Mouse (Mus musculus) MN1 (cell line): ENCODE measurements around the gene Cdk19.

Experiments
- DNase-seq: peaks from one replicate; pipeline ENCODE4 v3.0.0-alpha.2; 2016; ENCODE audit warnings: low spot score

Gene Cdk19

DNA sequence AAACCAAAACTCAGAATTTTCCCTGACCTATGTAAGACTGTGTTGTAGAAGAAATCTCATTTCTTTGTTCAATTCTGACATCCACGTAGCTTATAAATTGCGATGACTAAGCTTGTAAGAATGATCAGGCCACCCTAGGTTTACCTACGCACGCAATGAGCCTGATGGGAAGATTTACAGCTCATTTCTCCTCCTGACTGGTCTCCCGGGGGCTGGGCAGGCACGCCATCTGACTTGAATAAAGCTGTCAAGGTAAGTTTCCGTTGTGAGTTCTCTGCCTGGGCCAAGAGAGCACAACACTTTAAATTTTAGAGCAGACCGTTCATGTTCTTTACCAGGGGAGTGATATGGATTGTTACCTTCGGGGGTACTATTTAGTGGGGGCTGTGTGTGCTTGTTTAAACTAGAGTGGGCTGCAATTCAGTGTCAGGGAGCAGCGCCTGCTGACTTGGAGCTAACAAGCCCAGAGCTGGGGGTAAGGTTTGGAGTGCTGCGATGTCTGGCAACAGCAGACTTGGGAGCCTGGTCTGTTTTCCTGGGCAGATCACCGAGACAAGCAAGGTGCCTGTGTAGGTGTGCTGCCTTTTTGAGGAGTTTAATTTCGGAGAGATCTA is at the start of gene Cdk19:
Gene Cdk19, plus strand, starts transcription at position 214 of the 614 bp plus-strand sequence.
- DNase-seq = no peak

DNA sequence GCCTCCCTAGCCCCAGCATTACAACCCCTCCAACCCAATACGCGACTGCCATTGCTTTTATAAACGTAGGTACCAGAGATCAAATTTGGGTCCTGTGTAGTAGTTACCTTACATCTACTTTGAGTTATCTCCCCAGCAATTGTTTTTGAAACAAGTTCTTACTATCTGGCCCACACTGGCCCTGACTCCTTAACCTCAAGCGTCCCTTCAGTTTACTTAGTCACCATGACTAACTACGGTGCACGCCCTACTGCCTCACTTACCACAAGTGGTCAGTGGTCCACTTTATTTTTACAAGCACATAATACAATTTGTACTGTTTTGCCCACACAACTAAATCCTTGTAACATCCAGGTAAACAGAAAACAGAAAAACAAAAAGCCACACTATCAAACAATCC is 46.7 kb upstream of the Cdk19 start:
- DNase-seq = no peak

DNA sequence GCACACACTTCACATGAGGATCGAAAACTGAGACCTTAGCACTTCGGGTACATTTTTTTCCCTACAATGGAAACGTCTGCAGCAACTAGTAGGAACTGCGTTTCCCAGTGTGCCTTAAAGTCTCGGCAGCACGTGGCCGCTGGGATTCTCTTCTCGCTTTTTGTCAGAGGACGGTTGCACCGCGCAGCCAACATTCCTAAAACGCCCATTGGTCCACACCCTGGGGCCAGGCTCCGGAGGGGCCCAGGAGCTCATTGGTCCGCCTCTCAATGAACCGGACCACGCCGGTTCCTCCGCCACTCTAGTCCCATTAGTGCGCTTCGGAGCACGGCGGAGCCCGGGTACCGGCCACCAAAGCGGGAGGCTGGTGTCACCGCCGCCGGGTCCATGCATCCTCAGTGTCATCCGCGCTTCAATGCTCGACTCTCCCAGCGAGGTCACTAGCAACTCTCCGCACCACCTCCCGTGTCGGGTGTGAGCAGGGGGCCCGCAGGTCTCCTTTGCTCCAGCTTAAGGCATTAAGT is 38.7 kb upstream of the Cdk19 start:
- peak; percentile 95 for DNase-seq

DNA sequence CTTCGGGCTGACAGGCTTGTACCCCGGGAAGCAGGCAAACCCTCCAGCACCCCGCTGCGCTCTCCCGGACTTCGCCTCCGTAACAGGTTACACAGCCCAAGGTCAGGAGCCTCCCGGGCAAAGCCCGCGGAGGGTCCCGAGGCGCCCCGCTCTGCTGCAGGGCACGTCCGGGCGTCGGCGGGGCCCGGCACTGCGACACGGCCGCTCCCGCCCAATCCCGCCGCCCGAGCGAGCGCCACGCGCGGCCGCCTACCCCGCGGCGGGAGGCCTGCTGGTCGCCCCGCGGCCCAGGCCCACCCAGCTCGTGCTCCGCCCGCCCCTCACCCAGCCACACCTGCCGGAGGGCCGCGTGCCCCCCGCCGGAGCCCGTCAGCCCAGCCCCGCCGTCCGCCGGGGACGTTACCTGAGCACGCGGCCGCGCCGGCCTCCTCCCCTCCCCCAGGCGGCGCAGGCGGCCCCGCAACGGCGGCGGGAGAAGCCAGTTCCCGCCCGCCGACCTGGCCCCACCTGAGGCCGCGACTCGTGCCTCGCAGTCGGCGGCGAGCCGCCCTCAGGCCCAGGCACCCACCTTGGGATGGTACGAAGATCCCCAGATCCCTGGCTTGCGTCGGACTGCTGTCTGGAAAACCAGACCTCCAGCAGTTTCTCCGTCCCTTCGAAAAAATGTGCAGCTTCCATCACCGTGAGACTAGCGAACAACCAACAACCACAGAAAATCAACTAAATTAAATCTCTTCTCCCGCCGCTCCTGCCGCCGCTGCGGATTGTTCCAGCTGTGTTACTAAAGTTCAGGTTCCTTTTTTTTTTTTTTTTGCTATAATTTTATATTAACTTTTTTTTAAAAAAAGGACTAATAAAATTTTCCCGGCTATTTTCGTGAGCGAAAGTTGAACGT is 37.9 kb upstream of the Cdk19 start:
- peak; percentile 72 for DNase-seq

DNA sequence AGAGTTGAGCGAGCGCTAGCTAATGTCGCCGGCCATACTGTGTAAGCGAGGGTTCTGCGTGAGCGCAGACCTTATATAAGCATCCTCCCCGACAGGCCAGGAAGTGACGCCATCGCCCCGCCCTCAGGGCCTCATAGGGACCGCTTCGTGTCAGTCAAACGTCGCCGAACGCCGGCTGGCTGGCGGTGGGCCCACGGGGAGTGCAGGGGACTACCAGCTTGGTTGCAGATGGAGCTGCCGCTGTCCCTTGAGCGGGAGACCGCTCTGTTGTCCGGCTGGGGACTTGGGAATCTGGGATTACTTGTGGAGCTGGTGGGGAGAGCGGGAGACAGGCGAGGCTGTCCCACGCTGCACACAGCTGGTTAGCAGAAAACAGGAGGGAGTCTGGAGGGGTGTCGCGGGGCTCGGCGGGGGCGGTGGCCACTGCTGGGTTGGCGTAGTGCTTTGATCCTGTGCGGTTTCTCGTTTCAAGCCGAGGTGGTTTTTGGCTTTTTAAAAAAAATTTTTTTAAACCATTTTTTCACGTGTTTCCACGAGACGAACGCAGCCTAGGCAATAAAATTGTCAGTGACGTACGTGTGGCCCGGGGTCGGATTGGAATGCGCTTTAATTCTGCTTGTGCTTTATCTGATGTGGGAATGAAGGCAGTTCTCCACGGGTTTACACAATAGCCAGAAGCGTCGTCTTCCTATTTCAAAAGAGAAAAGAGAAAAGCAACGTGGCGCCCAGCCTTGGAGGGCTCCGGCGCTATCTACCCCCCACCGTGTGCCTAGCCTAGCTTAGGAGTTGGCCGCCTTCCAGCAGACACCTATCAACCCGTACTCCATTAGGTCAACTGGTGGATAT is 37.0 kb upstream of the Cdk19 start, which contains the start of gene Amd1:
Gene Amd1, minus strand, starts transcription at position 47 of the 846 bp plus-strand sequence.
- peak; percentile 100 for DNase-seq

DNA sequence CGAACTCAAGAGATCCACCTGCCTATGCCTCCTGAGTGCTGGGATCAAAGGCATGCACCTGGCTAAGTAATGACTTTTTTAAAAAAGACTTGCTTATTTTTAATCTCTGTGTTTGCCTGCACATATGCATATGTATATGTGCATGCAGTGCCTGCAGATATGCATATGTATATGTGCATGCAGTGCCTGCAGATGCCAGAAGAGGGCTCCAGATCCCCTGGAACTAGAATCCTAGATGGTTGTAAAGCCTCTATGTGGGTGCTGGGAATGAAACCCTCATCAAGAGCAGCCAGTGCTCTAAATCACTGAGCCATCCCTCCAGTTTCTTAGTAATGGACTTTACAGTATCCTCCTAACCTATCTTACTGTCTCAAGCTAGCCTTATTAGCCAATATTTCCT is 33.4 kb upstream of the Cdk19 start:
- DNase-seq = no peak

DNA sequence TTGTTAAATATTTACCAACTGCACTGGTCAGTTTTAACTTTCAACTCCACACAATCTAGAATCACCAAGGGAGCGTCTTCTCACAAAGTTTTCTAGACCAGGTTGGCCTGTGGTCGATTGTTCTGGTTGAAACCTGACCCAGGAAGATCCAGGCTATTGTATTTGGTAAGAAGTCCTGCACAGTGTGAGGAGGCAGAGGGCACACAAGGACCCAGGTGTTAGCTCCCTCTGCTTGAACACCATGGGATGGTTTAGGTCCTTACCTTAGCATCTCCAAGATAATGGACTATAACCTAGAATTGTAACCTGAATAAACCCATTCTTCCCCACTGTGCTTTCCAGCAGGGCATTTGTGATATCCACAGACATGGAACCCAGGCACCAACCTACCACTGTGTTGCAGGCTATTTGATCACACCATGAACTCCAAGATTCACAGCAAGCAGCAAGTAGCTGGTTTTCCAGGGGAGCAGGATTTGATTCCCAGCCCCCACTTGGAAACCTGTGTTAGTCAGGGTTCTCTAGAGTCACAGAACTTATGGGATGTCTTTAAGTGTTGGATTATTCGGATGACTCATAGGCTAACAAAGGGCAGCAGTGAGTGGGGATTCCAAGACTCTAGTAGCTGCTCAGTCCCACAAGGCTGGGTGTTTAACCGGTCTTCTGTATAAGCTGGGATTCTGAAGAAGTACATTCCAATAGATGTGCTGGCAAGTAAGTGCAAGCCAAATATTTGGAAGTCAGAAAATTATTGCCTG is 31.4 kb upstream of the Cdk19 start:
- no peak for DNase-seq

DNA sequence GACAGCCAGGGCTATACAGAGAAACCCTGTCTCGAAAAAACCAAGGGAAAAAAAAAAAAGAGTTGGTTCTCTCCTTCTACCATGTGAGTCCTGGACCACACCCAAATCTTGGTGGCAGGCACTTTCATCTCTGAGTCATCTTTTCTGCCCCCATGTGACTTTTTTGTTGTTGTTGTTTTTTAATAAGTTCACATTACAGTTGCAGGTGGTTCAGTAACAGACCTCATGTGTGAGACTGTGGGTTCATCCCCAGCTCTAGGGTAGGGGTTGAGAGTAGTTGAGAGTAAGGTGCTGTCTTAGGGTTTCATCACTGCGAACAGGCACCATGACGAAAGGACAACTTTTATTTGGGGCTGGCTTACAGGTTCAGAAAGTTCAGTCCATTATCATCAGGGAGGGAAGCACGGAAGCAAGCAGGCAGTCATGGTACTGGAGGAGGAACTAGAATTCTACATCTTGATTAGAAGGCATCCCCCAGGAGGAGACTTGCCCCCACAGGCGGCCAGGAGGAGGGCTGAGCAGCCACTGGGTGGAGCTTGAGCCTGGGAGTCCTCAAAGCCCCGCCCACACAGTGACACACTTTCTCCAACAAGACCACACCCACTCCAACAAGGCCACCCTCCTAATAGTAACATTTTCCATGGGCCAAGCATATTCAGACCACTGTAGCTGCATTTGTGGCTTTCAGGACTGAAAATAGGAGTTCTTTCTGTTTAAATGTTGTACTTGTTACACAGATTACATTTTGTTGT is 29.3 kb upstream of the Cdk19 start:
- DNase-seq = no peak

DNA sequence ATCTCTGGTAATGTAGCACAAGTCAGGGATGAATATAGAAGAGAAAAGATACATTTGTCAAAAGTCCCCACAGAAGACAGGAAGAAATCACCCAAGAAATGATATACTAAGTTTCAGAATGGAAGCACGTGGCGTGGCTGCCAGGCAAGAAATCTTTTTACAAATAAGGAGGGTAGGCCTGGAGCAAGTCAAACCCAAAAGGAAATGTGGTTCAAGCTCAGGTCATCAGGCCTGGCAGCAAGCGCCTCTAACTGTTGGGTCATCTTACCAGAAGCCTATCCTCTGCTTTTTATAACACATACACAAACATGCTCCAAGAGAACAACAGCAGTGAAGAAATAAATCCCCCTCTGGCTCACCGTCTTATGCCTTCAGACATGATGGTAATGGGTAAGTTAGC is 26.6 kb upstream of the Cdk19 start:
- DNase-seq = no peak

DNA sequence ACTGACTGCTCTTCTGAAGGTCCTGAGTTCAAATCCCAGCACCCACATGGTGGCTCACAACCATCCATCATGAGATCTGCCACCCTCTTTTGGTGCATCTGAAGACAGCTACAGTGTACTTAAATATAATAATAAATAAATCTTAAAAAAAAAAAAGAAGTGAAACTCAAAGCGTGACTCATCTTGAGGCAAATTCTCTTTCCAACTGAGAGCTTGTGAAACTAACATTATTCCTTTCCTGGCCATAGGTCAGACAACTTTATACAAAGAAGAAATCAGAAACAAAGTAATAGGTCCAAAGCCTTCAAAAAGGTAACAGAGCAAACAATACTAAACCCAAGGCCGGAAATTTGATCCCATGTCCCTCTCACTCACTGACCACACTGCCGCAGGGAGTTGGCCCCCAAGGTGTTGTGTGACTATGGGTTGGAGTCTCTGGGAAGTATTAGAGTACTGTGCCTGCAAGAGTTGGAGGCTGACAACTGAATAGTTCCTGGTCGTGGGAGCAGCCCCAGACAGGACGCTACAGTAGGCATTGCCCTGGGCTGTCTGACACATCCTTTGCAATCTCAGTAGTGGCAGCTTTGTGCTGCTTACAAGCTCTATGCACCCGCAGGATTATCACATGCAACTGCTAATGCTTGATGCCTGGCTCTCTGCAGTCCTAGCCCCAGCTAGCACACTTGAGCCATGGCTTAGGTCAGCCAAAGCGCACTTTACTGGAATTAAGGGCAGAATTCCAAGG is 22.4 kb upstream of the Cdk19 start:
- DNase-seq = no peak

DNA sequence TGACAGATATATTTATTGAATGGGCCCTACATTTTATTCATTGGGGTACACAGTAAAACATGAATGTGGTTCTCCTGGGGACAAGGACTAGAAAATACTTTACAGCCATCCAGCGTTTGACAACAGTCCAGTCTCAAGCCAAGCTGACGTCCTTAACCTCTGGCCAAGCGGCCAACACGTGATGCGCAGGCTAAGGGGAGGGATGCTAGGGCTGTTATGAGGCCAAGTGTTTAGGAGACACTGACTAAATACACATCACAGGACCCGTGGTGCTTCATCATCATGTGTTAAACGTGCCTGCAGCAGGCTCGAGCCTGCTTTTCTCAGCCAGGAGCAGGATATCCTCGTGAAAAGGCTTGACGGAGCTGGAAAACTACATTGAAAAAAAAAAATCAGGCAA is 19.1 kb upstream of the Cdk19 start:
- DNase-seq = no peak

DNA sequence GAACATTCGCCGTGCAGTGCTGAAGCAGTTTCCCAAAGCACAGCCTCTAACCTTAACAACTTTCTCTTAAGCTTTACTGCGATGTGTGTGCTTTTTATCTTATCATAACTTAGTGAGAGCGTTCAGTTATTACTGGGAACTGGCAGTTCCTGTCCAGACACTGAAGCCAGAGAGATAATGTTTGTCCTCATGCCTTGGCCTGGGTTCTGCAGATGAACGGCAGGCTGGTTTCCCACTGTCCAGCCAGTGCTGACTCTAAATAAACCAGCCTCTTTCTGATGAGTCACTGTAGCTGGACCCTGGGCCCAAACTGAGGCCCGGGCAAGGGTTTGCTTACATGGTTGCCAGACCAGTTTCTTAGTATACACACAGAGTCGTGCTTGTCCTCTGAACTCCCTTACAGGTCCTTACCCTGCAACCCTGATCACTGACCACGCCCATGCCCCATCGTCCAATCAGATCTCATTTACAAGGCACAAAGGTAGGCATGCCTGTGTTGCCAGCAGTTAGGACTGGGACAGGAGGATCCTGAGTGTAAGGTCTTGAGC is 11.3 kb upstream of the Cdk19 start:
- peak; percentile 52 for DNase-seq

DNA sequence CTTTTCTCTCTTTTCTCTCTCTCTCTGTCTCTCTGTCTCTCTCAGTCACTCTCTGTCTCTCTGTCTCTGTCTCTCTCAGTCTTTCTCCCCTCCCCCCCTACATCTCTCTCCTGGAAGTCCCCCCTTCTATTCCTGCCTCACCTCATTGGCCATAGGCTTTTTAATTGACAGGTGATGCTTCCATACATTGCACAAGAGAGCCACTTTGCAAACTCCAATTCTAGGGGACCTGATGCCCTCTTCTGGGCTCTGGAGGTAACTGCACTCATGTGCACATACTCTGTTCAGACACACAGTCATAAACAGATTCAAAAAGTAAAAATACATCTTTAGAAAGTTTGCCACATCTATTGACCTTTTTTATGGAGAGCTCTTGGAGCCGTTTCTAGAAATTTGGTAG is 9.1 kb upstream of the Cdk19 start:
- DNase-seq = no peak

DNA sequence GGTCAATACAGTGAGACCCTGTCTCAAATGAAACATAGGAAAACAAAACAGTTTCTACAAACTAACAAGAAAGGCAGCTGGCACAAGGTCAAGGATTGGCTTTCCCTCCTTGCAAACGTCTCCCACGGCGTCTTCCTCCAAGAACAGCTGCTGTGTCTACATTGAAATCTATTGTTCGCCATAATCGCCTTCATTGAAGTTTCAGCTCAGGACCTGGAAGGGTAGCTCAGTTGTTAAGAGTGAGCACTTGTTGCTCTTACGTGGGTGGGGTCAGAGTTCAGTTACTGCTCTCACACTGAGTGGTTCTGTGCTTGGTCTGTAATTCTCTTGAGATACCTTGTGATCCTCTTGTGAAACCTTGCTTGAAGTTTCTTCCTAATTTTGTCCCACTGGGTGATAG is 6.5 kb upstream of the Cdk19 start:
- no peak for DNase-seq

DNA sequence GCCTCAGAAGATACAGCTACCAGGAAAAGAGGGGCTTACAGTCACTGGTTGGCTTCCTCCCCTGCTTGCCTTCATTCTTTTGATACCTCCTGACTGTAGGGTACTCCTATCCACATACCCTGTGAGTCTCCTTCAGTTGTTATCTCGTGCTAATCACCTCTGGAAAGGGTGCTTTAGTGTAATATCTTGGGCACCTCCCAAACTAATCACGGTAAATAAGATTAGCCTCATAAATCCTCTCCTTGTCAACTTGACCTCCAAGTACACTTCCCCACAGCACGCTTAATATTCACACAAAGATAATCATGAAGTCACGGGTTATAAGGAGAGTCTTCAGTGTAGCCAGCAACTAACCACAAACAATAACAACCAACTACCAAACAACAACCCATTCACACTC is 2.7 kb downstream of the Cdk19 start:
- no peak for DNase-seq

DNA sequence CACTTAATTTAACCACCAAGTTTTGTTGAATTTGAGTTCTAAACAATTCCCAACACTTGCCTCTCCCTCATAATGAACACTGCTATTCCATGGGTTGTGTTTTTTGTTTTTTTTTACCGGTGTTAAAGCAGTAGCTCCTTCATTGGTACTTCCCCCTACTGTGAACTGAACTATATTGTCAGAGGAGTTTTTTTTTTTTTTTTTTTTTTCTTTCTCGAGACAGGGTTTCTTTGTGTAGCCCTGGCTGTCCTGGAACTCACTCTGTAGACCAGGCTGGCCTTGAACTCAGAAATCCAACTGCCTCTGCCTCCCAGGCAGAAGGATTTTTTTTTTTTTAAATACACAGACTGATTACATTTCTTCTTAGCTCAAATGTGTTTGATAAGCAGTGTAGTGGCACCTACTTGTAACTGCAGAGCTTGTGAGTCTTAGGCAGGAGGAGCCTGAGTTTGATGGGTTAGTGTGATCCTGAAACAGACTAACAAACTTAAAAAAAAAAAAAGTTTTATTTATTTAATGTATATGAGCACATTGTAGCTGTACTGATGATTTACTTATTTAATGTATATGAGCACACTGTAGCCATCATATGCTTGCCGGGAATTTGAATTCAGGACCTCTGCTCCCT is 7.5 kb downstream of the Cdk19 start:
- DNase-seq = no peak

DNA sequence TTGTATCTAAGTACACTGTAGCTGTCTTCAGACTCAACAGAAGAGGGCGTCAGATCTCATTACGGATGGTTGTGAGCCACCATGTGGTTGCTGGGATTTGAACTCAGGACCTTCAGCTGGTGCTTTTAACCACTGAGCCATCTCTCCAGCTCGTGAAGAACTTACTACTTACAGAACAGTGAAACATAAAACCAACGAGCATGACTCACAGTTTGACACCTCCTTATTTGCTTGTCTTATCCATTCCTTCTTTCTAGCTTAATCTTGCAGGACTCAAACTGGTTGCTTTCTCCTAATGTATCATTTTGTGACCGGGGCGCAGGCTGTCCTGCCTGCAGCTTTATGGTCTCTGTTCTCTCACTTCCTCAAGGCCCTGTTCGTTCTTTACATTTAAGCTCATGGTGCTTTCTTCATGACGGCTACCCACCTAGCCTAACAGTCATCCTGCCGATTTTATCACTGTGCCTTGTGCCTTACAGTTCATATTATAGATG is 8.1 kb downstream of the Cdk19 start:
- DNase-seq = peak; percentile 69

DNA sequence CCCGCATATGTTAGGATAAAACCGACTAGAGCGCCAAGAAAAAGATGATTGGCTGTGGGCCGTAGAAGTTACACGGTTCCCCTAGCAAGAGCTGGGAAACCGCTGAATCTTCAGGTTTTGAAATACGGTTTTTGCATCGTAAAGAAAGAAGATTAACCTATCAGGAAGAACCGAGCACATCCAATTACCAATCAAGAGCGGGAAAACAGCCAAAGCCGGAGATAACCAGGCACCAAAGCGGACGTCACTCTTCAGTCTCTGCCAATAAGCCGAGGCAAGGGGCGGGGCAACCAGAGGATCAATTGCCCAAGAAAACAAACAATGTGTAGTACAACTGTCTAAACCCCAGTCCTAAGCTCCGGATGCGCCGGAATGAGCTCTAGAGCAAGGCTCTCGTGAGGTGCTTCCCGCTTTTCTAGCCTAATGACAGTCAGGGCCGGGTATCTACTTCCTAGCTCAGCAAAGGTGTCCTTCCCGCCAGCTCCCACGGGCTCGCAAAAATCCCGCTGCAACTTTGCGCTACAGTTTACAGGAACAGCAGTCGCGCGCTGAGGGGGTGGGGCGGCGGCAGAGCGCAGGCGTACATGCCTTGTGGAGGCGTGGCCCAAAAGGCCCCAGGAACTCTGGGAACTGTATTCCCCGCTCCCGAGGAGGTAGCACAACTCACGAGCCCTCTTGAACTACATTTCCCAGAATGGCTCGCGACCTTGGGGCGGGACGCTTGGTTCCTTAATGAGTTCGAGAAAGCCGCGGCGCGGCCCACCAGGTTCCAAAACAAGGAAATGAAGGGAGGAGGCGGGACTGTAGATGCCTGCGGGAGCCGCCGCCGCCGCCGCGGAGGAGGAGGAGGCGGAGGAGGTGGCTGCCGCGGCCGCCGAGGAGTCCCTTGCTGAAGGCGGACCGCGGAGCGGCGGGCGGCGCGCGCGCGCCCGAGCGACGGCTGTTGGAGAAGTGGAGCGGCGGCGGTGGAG is 9.5 kb downstream of the Cdk19 start:
- peak; percentile 100 for DNase-seq
